Mouse (Mus musculus): ENCODE measurements around the gene Pdia6.
A peak's percentile ranks its signal among the peaks of the same experiment; 100 is the strongest.

Pdia6 gene

GRCm38 (mm10) chr12:17265971-17266672 is at the start of gene Pdia6:
Pdia6 (plus strand) TSS chr12:17266545.
- peak; percentile 92 for DNase-seq (ENCODE audit: low read depth, low spot score)

- DNase-seq (ENCODE audit: low read depth, low spot score), result no peak
These were observed 48.0 kb upstream of the Pdia6 start for GRCm38 (mm10) chr12:17218390-17218789.

GRCm38 (mm10) chr12:17219107-17219506 is 47.2 kb upstream of the Pdia6 start:
- DNase-seq (ENCODE audit: low read depth, low spot score), result no peak

- no peak for DNase-seq (ENCODE audit: low read depth, low spot score)
These were observed 45.7 kb upstream of the Pdia6 start for GRCm38 (mm10) chr12:17220631-17221030.

- DNase-seq (ENCODE audit: low read depth, low spot score), result peak; percentile 21
These were observed 44.4 kb upstream of the Pdia6 start for GRCm38 (mm10) chr12:17221891-17222428.

GRCm38 (mm10) chr12:17223050-17223449 is 43.3 kb upstream of the Pdia6 start:
- no peak for DNase-seq (ENCODE audit: low read depth, low spot score)

- DNase-seq (ENCODE audit: low read depth, low spot score), result no peak
These were observed 41.3 kb upstream of the Pdia6 start for GRCm38 (mm10) chr12:17225012-17225411.

GRCm38 (mm10) chr12:17227903-17228302 is 38.4 kb upstream of the Pdia6 start:
- DNase-seq (ENCODE audit: low read depth, low spot score), result no peak

- no peak for DNase-seq (ENCODE audit: low read depth, low spot score)
These were observed 35.8 kb upstream of the Pdia6 start for GRCm38 (mm10) chr12:17230581-17230980.

- no peak for DNase-seq (ENCODE audit: low read depth, low spot score)
These were observed 34.8 kb upstream of the Pdia6 start for GRCm38 (mm10) chr12:17231513-17231912.

- DNase-seq (ENCODE audit: low read depth, low spot score), result no peak
These were observed 30.6 kb upstream of the Pdia6 start for GRCm38 (mm10) chr12:17235535-17236313.

- DNase-seq (ENCODE audit: low read depth, low spot score), result no peak
These were observed 27.5 kb upstream of the Pdia6 start for GRCm38 (mm10) chr12:17238588-17239427.

- no peak for DNase-seq (ENCODE audit: low read depth, low spot score)
These were observed 27.0 kb upstream of the Pdia6 start for GRCm38 (mm10) chr12:17239428-17239688.

GRCm38 (mm10) chr12:17241016-17241415 is 25.3 kb upstream of the Pdia6 start:
- DNase-seq (ENCODE audit: low read depth, low spot score), result no peak

GRCm38 (mm10) chr12:17241614-17242013 is 24.7 kb upstream of the Pdia6 start:
- no peak for DNase-seq (ENCODE audit: low read depth, low spot score)

GRCm38 (mm10) chr12:17242041-17242440 is 24.3 kb upstream of the Pdia6 start:
- no peak for DNase-seq (ENCODE audit: low read depth, low spot score)

- no peak for DNase-seq (ENCODE audit: low read depth, low spot score)
These were observed 15.4 kb upstream of the Pdia6 start for GRCm38 (mm10) chr12:17250962-17251361.

GRCm38 (mm10) chr12:17253069-17253468 is 13.3 kb upstream of the Pdia6 start:
- DNase-seq (ENCODE audit: low read depth, low spot score), result peak; percentile 85

GRCm38 (mm10) chr12:17255602-17256001 is 10.7 kb upstream of the Pdia6 start:
- peak; percentile 29 for DNase-seq (ENCODE audit: low read depth, low spot score)

- peak; percentile 74 for DNase-seq (ENCODE audit: low read depth, low spot score)
These were observed 9.4 kb upstream of the Pdia6 start for GRCm38 (mm10) chr12:17256905-17257304.

GRCm38 (mm10) chr12:17258431-17258830 is 7.9 kb upstream of the Pdia6 start:
- DNase-seq (ENCODE audit: low read depth, low spot score), result no peak

GRCm38 (mm10) chr12:17261005-17261404 is 5.3 kb upstream of the Pdia6 start:
- DNase-seq (ENCODE audit: low read depth, low spot score), result no peak

Measured in ES-CJ7 (cell line).